Mouse (Mus musculus) neural tube, embryonic 14.5 days (tissue): ENCODE measurements around the gene Fam53b. TPM values are rescaled to one million over a fixed set of nuclear protein-coding genes. Genes with fewer than 3 reads are reported as not detected.

Experiments used
- ATAC-seq: fragments of 200-750 bp; cut with Nextera tagmentation; 2 replicates; pipeline ENCODE4 v1.8.0; 2017; ENCODE audit warnings: low read depth, mild to moderate bottlenecking, moderate TSS enrichment, moderate library complexity
- H3K27ac ChIP-seq: fragments of 300-500 bp; sonication (generic); 2 replicates; pipeline ENCODE4 v1.5.1; 2014; ENCODE audit warnings: low read depth, mild to moderate bottlenecking, control low read depth, low read length, moderate library complexity, mixed read lengths
- H3K27me3 ChIP-seq: fragments of 300-500 bp; sonication (generic); 2 replicates; pipeline ENCODE4 v1.6.1; 2014; ENCODE audit warnings: low read length; ENCODE audit not compliant: control insufficient read depth, insufficient read depth
- H3K36me3 ChIP-seq: fragments of 300-500 bp; sonication (generic); 2 replicates; pipeline ENCODE4 v1.6.1; 2014; ENCODE audit warnings: low read length, mixed read lengths; ENCODE audit not compliant: control insufficient read depth, insufficient read depth
- H3K4me1 ChIP-seq: fragments of 300-500 bp; sonication (generic); 2 replicates; pipeline ENCODE4 v1.6.1; 2014; ENCODE audit warnings: low read length; ENCODE audit not compliant: control insufficient read depth, insufficient read depth
- H3K4me2 ChIP-seq: fragments of 300-500 bp; sonication (generic); 2 replicates; pipeline ENCODE4 v1.6.1; 2014; ENCODE audit warnings: mild to moderate bottlenecking, low read depth, low read length, control low read depth
- H3K4me3 ChIP-seq: fragments of 300-500 bp; sonication (generic); 2 replicates; pipeline ENCODE4 v1.5.1; 2014; ENCODE audit warnings: low read depth, low read length, control low read depth, mixed read lengths
- H3K9ac ChIP-seq: fragments of 300-500 bp; sonication (generic); replicated peaks from 2 replicates; pipeline ENCODE4 v1.6.1; 2014; ENCODE audit warnings: low read depth, mild to moderate bottlenecking, control low read depth, low read length, mixed read lengths
- H3K9me3 ChIP-seq: fragments of 300-500 bp; sonication (generic); 2 replicates; pipeline ENCODE4 v1.6.1; 2016; ENCODE audit warnings: low read length; ENCODE audit not compliant: control insufficient read depth
- WGBS: fragments of 180-500 bp; shearing (Covaris S2); extraction: QIAGEN DNeasy Blood & Tissue Kit; methylation state at CpG from one replicate; pipeline ENCODE4 v1.1.7; 2014; 5-methylcytosine and 5-hydroxymethylcytosine counted together
- polyA plus RNA-seq: library from polyadenylated mRNA; unstranded; fragments of >200 nt; fragmentation: Nextera tagmentation; extraction: Ambion mirVana; gene quantifications from 2 replicates; pipeline ENCODE4 v1.2.1, GENCODE M21; 2014

The Fam53b gene
- polyA plus RNA-seq, 1 experiment from 2014 or later: 11.8 TPM

DNA sequence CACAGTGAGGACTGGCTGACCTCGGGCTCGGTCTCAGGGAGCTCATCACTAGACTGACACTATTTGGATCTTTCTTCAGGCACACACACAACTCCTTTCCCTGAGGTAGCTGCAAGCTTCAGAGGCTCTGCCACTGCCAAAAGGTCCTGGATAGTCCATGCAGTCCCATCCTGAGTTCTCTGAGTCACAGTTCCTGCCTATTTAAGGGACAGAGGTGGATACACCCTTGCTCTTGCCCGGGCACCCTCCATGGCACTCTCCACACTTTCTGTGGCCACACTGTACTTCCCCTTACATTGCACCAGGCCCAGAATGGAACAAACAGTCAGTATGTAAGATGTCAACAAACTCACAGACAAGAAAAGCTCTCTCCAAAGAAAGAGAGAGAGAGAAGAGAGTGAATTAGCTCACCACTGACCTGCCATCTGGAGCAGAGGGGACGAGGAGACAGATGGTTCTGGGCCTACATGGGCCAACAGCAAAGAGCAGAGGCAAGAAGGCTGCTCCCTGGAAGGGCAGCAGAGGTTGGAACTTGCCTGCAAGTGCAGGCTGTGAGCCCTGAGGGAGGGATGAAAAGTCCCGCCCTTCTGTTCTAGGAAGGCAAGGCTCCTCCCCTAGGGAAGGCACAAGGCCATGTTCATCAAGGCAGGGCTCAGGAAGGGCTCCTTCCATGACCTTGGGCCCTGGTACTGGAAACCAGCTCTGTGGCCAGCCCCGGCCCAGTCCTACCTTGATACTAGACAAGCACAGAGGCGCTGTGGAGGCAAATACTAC is 37.2 kb downstream of the Fam53b start:
- Histone ChIP-seq H3K4me3 (no peak overlapping the region), H3K4me2 (no peak overlapping the region), H3K27ac (no peak overlapping the region), H3K9me3 (no peaks in the 10 kb centered on the region), H3K9ac (no peak overlapping the region), H3K27me3 (no peaks in the 10 kb centered on the region), H3K36me3 (no peaks in the 10 kb centered on the region; the same call in 1 of the 2 replicates), H3K4me1 (peaks cover 11% of the 10 kb centered on the region)
- 91% methylated on average over 7 of the region's 7 CpGs for WGBS
- no peak for ATAC-seq

GRCm38 (mm10) chr7:132775922-132776321 is 37.8 kb downstream of the Fam53b start:
- Histone ChIP-seq H3K4me1 (peaks cover 5% of the 10 kb centered on the region), H3K9me3 (no peaks in the 10 kb centered on the region), H3K4me3 (no peak overlapping the region), H3K9ac (no peak overlapping the region), H3K27me3 (no peaks in the 10 kb centered on the region), H3K4me2 (no peak overlapping the region), H3K36me3 (no peaks in the 10 kb centered on the region; the same call in 1 of the 2 replicates), H3K27ac (no peak overlapping the region)
- no peak for ATAC-seq
- WGBS: 97% methylated on average over 10 of the region's 10 CpGs

DNA sequence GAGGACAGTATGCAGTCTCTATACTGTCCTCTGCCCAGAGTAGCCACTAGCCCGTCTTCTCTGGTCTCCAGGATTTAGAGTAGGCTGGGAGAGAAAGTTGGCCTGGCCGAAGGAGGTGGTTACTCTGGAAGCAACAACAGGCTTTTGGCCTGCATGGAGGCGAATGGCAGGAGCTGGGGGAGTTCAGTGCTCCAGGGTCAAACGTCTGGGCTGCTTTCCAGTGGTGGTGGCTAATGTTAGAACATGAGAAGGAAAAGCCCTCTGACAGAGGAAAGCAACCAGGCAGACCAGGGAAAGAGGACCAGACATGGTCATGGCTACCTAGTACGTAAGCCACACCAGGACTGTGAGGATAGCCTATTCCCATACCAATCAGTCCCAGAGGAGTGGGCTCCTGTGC is 38.4 kb downstream of the Fam53b start:
- no peak overlapping the region for H3K9ac ChIP-seq
- 87% methylated on average over 5 of the region's 5 CpGs for whole genome bisulfite sequencing
- no peaks in the 10 kb centered on the region for H3K4me1 ChIP-seq
- no peaks in the 10 kb centered on the region for H3K27me3 ChIP-seq
- H3K4me3 ChIP-seq: no peak overlapping the region
- H3K9me3 ChIP-seq: no peaks in the 10 kb centered on the region
- no peak overlapping the region for H3K4me2 ChIP-seq
- H3K27ac ChIP-seq: no peak overlapping the region
- H3K36me3 ChIP-seq: no peaks in the 10 kb centered on the region; the same call in 1 of the 2 replicates
- ATAC-seq: no peak

GRCm38 (mm10) chr7:132773011-132773705 is 40.5 kb downstream of the Fam53b start:
- H3K4me3 ChIP-seq: no peak overlapping the region
- no peaks in the 10 kb centered on the region for H3K4me1 ChIP-seq
- H3K9ac ChIP-seq: no peak overlapping the region
- H3K4me2 ChIP-seq: no peak overlapping the region
- no peaks in the 10 kb centered on the region; the same call in 1 of the 2 replicates for H3K36me3 ChIP-seq
- no peak for ATAC-seq
- H3K27ac ChIP-seq: no peak overlapping the region
- H3K9me3 ChIP-seq: no peaks in the 10 kb centered on the region
- 90% methylated on average over 7 of the region's 7 CpGs for WGBS
- no peaks in the 10 kb centered on the region for H3K27me3 ChIP-seq

DNA sequence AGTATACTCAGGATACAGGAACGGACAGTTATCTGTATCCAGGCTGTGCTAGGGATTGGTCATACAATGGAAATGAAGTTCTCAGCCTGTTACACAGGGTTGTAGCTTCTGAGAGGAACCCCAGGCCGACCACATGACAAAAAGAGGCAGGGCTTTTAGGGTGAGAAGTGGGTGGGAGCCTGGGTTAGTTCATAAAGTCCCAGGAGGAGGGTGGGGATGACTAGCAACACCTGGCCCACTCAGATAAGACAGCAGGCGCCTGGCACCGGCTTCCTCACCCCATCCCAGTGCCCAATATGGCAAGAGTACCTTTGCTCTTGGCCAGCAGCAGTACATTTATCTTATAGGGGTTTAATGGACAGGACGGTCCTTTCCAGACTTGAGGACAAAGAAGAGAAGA is 41.2 kb downstream of the Fam53b start:
- ATAC-seq: no peak
- H3K9me3 ChIP-seq: no peaks in the 10 kb centered on the region
- H3K4me1 ChIP-seq: peaks cover 7% of the 10 kb centered on the region; the same call in 1 of the 2 replicates
- no peak overlapping the region for H3K4me3 ChIP-seq
- no peaks in the 10 kb centered on the region for H3K27me3 ChIP-seq
- H3K4me2 ChIP-seq: no peak overlapping the region
- 92% methylated on average over 5 of the region's 5 CpGs for WGBS
- no peak overlapping the region for H3K27ac ChIP-seq
- no peak overlapping the region for H3K9ac ChIP-seq
- no peaks in the 10 kb centered on the region; the same call in 1 of the 2 replicates for H3K36me3 ChIP-seq

- Histone ChIP-seq H3K27ac (no peak overlapping the region), H3K9me3 (no peaks in the 10 kb centered on the region), H3K9ac (no peak overlapping the region), H3K36me3 (no peaks in the 10 kb centered on the region; the same call in 1 of the 2 replicates), H3K27me3 (no peaks in the 10 kb centered on the region), H3K4me2 (no peak overlapping the region), H3K4me1 (peaks cover 17% of the 10 kb centered on the region; the same call in 1 of the 2 replicates), H3K4me3 (no peak overlapping the region)
- ATAC-seq: no peak
- WGBS: 68% methylated on average over 12 of the region's 12 CpGs
Observed at GRCm38 (mm10) chr7:132768498-132769344, 45.0 kb downstream of the Fam53b start.

DNA sequence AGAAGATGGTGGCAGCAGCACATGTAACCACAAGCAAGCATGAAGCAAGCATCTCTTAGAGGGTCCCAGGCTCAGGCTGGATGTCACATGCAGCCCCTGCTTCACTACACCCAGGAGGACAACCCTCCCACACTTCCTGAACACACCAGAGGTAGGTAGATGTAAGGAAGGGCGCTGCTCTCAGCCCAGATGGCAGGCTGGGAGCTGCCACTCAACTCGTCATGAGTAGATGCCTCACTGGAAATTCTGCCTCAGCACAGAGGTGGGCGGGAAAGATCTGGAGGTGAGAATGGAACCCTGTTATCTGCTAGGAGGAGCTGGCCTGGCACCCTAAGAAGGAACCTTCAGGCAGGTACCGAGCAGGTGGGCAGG is 45.7 kb downstream of the Fam53b start:
- Histone ChIP-seq H3K9me3 (no peaks in the 10 kb centered on the region), H3K4me2 (no peak overlapping the region), H3K27me3 (no peaks in the 10 kb centered on the region), H3K36me3 (no peaks in the 10 kb centered on the region; the same call in 1 of the 2 replicates), H3K9ac (no peak overlapping the region; the same call in 1 of the 2 replicates), H3K27ac (no peak overlapping the region), H3K4me3 (no peak overlapping the region), H3K4me1 (peaks cover 17% of the 10 kb centered on the region; the same call in 1 of the 2 replicates)
- no peak for ATAC-seq
- WGBS: 77% methylated on average over 4 of the region's 4 CpGs

- H3K4me1 ChIP-seq: peaks cover 17% of the 10 kb centered on the region; the same call in 1 of the 2 replicates
- H3K9me3 ChIP-seq: no peaks in the 10 kb centered on the region
- no peak overlapping the region for H3K27ac ChIP-seq
- no peak overlapping the region for H3K4me3 ChIP-seq
- H3K27me3 ChIP-seq: no peaks in the 10 kb centered on the region
- WGBS: 17% methylated on average over 12 of the region's 12 CpGs
- no peak overlapping the region for H3K4me2 ChIP-seq
- no peak overlapping the region for H3K9ac ChIP-seq
- no peaks in the 10 kb centered on the region; the same call in 1 of the 2 replicates for H3K36me3 ChIP-seq
- peak; percentile 68; the same call in 1 of the 2 replicates for ATAC-seq
Observed at GRCm38 (mm10) chr7:132767233-132767998, 46.3 kb downstream of the Fam53b start.
